In the genomic region with DNA sequence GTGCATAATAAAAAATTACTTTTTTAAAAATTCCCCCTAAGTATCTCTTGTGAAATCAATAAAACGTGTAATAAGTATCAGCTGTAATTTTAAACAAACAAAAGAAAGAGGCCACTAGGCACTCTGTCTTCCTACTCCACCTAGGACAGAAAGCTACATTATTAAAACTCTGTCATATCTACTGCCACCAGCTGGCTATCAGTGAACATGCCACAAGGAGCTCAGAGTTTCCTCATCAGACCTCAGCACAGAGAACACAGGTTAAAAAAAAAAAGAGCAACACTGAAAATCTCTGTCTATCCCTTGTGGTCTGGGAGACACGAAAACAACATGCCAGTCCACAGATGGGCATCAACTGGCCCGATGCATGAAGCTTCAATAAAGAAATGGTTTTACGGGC, we compare ENCODE assay signal across 12 mouse cellular contexts.
DNase-seq lines count a peak whose midpoint lies in the region; ATAC-seq and TF ChIP-seq lines count a peak whose summit lies in the region.
"Had no signal": no experiment of that assay in that cellular context is flagged by ENCODE, and none has a peak within 500 bp of the region (broad histone marks: within the 10 kb centered on the region; RNA-seq: fewer than 3 reads in every experiment).

No protein-coding gene starts in this region.

- TF ChIP-seq CTCF in kidney, postnatal 0 days (IDR thresholded peaks at IDR 0.05; ENCODE audit: low read depth) = peak; percentile 42; the same call in 1 of the 2 replicates

- DNase-seq in kidney, postnatal 0 days (ENCODE audit: low spot score) = peak; percentile 16
- DNase-seq in kidney, adult 9 months = no peak
- DNase-seq in 416B (ENCODE audit: low read depth) (peak; percentile 34), MEL-GATA-1-ER (ENCODE audit: extremely low read depth, low read depth) (peak; percentile 1)
- DNase-seq in cerebellum, postnatal 14 days = peak; percentile 40 to 57
- DNase-seq in kidney, postnatal 25 days = no peak
- DNase-seq: gastrocnemius, postnatal 14 days; thymus, postnatal 4 days had no signal

- WGBS in kidney, postnatal 0 days = 88% methylated on average over 4 of the region's 4 CpGs
- 88% methylated on average over 4 of the region's 4 CpGs for WGBS in kidney, embryonic 16.5 days

- no peaks in the 10 kb centered on the region for H3K36me3 ChIP-seq in kidney, postnatal 0 days (ENCODE audit: insufficient read depth, low read length)
- no peaks in the 10 kb centered on the region for H3K36me3 ChIP-seq in kidney, embryonic 16.5 days (ENCODE audit: insufficient read depth, low read length)
- H3K36me3 ChIP-seq: embryonic facial prominence, embryonic 15.5 days; neural tube, embryonic 13.5 days had no signal

- no peak for ATAC-seq in kidney, postnatal 0 days (replicated peaks; ENCODE audit: low FRiP score, low read depth)
- no peak for ATAC-seq in kidney, embryonic 16.5 days (ENCODE audit: low FRiP score, low TSS enrichment)

- H3K4me2 ChIP-seq in kidney, postnatal 0 days (ENCODE audit: low read length) = no peak overlapping the region
- H3K4me2 ChIP-seq in kidney, embryonic 16.5 days (replicated peaks; ENCODE audit: low read depth, low read length) = no peak overlapping the region
- H3K4me2 ChIP-seq: embryonic facial prominence, embryonic 15.5 days; liver, embryonic 11.5 days; neural tube, embryonic 13.5 days had no signal

- H3K9ac ChIP-seq in kidney, postnatal 0 days (ENCODE audit: low read depth, low read length) = no peak overlapping the region
- no peak overlapping the region for H3K9ac ChIP-seq in kidney, embryonic 16.5 days (replicated peaks; ENCODE audit: low read length)
- H3K9ac ChIP-seq: embryonic facial prominence, embryonic 15.5 days; neural tube, embryonic 13.5 days had no signal

- H3K27me3 ChIP-seq in kidney, postnatal 0 days (ENCODE audit: insufficient read depth, low read length) = no peaks in the 10 kb centered on the region
- no peaks in the 10 kb centered on the region for H3K27me3 ChIP-seq in kidney, embryonic 16.5 days (ENCODE audit: insufficient read depth, low read length)
- H3K27me3 ChIP-seq: embryonic facial prominence, embryonic 15.5 days; neural tube, embryonic 13.5 days had no signal

- no peaks in the 10 kb centered on the region for H3K9me3 ChIP-seq in kidney, postnatal 0 days (replicated peaks; ENCODE audit: low read length)
- H3K9me3 ChIP-seq in kidney, embryonic 16.5 days (ENCODE audit: low read length) = no peaks in the 10 kb centered on the region
- H3K9me3 ChIP-seq: embryonic facial prominence, embryonic 15.5 days; neural tube, embryonic 13.5 days had no signal

- no peak overlapping the region for H3K27ac ChIP-seq in kidney, postnatal 0 days
- H3K27ac ChIP-seq in kidney, embryonic 16.5 days (ENCODE audit: low read length) = no peak overlapping the region
- H3K27ac ChIP-seq: embryonic facial prominence, embryonic 15.5 days; neural tube, embryonic 13.5 days had no signal

- no peak overlapping the region for H3K4me3 ChIP-seq in kidney, postnatal 0 days (replicated peaks; ENCODE audit: low read depth, low read length)
- no peak overlapping the region for H3K4me3 ChIP-seq in kidney, embryonic 16.5 days (ENCODE audit: low read length)
- H3K4me3 ChIP-seq: embryonic facial prominence, embryonic 15.5 days; neural tube, embryonic 13.5 days had no signal

- H3K4me1 ChIP-seq in kidney, postnatal 0 days (replicated peaks; ENCODE audit: insufficient read depth, low read length) = no peaks in the 10 kb centered on the region
- no peaks in the 10 kb centered on the region for H3K4me1 ChIP-seq in kidney, embryonic 16.5 days (ENCODE audit: insufficient read depth, low read length)
- H3K4me1 ChIP-seq: embryonic facial prominence, embryonic 15.5 days; neural tube, embryonic 13.5 days had no signal

Comparison
In these comparisons a context has a peak if more than half of its experiments do, and no peak if none do; other contexts are left out.
1. DNase-seq: peak in kidney, postnatal 0 days (single experiment), 416B (single experiment), MEL-GATA-1-ER (single experiment) and cerebellum, postnatal 14 days (2 of 2); none in kidney, adult 9 months (single experiment) and kidney, postnatal 25 days (0 of 2).